Mouse (Mus musculus): Measurements from ENCODE around the gene Il17d. TPM values are rescaled to one million over a fixed set of nuclear protein-coding genes. Genes with fewer than 3 reads are reported as not detected.

Il17d gene
- 29.5 and 31.7 TPM in 2 replicates for polyA plus RNA-seq (2012; rRNA removed)

DNA sequence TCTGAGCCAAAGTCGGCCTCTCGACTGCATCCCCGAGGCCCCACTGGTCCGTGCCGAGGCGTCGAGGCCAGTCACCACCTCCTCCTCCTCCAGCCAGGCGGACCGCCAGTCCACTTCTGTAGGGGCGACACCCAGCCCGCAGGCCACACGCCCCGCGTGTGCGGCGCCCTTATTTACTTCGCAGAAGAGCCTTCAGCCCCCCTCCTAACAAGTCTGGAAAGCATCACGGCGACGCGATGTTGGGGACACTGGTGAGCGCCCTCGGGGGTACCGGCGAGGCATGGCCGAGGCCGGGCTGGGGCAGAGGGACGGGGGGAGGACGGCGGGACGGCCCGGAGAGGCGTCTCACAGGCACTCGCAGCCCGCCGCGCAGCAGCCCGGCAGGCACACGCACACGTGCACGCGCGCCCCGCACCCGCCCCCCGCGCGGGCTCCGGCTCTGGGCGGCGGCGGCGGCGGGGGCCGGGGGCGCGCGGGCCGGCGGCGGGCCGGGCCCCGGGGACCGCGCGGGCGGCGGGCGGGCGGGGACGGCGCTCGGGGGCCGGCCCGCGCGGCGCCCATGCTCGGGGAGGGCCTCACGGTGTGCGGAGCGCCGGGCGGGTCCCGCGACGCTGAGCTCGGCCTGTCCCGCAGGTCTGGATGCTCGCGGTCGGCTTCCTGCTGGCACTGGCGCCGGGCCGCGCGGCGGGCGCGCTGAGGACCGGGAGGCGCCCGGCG is at the start of gene Il17d:
Il17d (plus strand) TSS at position 107 of the 717 bp plus-strand sequence.
- no peak for DNase-seq (ENCODE audit: extremely low spot score in 1 of 2, low spot score in 1 of 2)

DNA sequence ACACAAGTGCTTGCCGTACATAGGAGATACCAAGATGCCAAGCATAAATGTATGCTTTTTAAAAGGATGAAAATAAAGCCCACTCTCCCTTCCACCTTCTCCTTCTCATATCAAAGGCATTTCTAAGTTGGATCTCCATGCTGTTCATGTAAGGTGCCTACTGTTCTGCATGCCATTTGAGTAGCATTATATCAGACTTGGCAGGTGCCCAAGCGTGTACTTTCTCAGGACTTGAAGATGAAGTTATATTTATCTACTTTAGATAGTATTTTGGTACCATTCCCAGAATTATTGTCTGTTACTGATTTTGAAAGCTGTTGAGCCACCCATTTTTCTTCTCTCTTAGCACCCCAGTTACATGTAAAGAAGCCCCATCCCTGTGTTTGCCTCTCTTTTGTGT is 49.5 kb upstream of the Il17d start:
- peak; percentile 76 to 80 for DNase-seq (ENCODE audit: extremely low spot score in 1 of 2, low spot score in 1 of 2)

DNA sequence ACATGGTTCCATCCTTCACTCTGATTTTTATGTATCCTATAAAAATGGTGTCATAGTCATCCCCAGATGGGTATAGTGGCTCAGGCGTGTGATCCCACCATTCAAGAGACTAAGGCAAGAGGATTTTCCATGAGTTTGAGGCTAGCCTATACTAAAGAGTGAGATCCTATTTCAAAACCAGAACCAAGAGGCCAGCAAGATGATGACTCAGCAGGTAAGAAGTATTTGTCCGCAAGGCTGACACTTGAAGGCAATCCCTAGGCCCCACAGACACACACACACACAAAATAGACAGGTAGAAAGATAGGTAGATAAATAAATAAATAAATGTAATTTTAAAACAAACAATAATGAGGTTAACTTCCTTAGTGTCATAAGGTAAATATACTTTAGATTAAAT is 42.3 kb upstream of the Il17d start:
- no peak for DNase-seq (ENCODE audit: extremely low spot score in 1 of 2, low spot score in 1 of 2)

DNA sequence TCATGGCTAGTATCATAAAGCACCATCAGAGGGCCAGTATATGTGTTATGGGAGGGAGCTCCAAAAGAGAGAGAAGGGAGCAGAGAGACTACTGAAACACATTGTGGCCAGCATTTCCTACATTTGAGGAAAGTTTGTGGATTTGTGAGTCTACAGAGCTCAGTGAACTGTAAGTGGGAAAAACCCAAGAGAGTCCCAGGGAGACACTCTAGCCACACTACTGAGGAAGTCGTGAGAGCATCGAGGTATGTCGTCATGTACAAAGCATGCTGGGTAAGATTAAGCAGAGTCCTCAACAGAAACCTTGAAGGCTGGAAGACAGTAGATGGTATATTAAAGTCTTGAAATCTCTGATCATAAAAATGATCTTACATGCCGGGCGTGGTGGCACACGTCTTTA is 40.4 kb upstream of the Il17d start:
- no peak for DNase-seq (ENCODE audit: extremely low spot score in 1 of 2, low spot score in 1 of 2)

DNA sequence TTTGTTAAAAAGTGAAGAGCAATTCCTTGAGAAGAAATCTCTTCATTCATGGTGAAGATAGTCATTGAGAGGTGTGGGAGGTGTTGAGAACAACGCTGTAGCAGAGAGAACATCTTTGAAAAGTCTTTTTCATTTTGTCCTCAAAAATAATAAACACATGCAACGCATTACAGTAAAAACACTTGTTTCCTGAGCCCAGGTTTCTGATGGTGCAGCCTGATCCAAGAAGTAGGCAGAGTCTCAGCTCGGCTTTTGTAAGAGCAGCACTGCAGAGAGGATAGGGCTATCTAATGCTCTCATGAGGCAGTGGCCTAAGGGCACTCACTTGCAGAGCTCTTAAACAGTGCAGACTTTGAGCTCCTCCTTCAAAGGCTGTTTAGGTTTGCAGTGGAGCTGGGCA is 34.9 kb upstream of the Il17d start:
- peak in 1 of 2 experiments; percentile 27 for DNase-seq (ENCODE audit: extremely low spot score in 1 of 2, low spot score in 1 of 2)

DNA sequence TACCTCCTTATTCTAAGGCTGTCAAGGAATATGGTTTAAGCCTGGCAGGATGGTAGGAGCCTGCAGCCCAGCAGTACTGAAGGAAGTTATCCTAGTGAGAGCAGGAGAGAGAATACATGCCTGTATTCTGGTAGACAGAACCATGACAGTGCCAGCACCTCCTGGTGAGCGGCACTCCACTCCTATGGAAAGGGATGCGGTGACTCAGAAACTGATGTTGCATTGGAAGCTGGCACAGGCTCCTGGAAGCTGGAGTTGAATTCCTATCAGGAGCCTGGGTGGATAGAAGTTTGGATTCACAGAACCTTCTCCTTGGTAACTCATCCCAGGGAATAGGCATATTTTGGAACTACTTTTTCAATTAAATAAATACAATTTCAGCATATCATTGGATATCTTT is 30.7 kb upstream of the Il17d start:
- peak in 1 of 2 experiments; percentile 31 for DNase-seq (ENCODE audit: extremely low spot score in 1 of 2, low spot score in 1 of 2)

DNA sequence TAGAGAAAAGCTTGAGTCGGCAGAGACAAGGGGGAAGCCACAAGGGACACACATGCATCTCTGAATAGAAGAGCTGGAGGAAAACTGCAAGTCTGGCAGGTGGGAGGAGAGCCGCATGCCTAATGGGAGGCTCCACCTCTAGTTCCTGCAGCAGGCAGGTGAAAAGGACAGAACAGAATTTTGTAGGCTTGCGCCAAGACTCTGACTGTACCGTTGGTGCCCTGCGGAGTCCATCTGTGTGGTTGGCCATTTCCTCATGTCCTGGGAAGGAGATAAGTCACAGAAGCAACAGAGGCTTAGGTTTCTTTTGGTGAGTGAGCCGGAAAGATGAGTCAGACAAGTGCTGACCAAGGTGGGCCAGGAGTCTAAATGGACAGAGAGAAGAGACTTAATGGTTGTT is 20.8 kb upstream of the Il17d start:
- no peak for DNase-seq (ENCODE audit: extremely low spot score in 1 of 2, low spot score in 1 of 2)

DNA sequence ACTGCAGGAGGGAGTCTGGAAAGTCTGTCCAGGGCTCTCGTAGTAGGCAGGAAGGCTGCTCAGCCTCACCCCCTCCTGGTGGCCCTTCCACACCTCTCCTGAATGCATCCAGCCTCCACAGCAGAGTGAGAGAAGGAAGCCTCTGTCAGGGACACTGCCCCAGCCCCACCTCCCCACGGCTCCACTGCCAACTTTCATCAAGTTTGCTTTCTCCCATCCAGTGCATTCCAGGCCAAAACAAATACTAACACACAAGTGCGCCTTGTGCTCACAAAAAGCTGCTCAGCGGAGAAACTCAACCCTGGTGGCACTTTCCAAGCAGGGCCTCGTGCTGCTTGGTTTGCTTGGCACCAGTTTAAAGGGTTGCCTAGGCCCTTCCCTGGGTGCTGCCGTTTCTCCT is 15.0 kb upstream of the Il17d start:
- DNase-seq (ENCODE audit: extremely low spot score in 1 of 2, low spot score in 1 of 2) = peak in 1 of 2 experiments; percentile 45

DNA sequence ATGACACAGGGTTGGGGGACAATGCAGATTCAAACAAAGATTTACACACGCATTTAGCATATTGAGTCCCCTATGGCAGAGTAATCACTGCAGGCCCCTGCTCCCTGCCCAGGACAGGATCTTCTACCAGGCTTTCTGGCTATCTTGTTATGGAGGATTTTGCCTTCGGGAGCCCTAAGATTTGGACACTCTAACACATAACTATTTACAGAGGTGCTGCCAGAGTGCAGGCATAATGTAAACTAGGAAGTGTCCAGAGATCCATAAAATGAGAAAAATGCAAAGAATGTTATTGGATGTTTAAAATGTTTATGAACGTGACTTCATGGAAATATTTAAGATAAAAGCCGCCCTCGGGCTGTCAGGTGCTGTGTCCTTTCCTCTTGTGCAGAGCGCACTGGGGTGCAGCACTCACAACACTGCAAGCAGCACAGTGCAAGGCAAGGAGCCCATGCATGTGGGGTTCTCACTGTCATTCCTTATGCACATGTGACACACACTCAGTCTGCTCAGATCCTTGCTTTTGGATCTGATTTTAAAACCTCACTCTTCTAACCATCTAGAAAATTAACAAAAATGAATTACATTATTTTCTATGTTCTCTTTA is 9.3 kb upstream of the Il17d start:
- DNase-seq (ENCODE audit: extremely low spot score in 1 of 2, low spot score in 1 of 2) = no peak

DNA sequence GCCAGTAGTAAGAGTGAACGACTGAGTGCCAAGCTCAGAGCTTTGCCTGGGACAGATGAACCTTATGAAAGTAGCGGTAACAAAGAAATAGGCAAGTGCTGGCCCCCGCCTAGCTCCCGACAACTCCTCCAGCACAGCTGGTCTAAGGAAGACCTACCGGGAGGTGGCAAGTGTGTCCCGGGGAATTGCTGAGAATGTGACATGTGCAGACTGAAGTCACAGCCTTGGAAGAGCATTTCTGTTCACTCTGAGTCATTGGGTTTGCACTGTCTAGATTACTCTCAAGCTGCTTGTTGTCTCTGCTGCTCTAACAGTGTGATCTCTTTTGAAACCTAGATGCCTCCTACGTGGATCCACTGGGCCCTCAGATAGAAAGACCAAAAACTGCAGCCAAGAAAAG is 7.6 kb upstream of the Il17d start:
- peak; percentile 76 to 79 for DNase-seq (ENCODE audit: extremely low spot score in 1 of 2, low spot score in 1 of 2)

DNA sequence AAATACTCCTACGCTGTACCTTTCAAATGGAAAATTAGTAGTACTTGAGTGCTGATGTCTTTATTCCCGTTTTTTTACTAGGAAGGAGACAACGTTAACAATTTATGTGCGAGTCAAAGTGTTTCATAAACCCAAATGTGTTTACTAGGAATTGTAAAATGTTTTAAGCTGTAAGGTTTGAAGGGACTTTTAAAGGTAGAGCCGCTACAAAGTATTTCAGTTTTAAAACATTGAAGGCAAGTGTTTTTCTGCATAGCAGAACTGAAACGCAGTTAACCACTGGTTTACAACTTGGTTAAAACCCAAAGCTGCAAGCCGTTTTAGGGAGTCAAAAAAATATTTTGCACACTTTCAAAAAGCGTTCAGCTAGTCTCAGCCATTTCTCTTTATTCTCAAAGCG is 815 bp upstream of the Il17d start:
- DNase-seq (ENCODE audit: extremely low spot score in 1 of 2, low spot score in 1 of 2) = no peak

DNA sequence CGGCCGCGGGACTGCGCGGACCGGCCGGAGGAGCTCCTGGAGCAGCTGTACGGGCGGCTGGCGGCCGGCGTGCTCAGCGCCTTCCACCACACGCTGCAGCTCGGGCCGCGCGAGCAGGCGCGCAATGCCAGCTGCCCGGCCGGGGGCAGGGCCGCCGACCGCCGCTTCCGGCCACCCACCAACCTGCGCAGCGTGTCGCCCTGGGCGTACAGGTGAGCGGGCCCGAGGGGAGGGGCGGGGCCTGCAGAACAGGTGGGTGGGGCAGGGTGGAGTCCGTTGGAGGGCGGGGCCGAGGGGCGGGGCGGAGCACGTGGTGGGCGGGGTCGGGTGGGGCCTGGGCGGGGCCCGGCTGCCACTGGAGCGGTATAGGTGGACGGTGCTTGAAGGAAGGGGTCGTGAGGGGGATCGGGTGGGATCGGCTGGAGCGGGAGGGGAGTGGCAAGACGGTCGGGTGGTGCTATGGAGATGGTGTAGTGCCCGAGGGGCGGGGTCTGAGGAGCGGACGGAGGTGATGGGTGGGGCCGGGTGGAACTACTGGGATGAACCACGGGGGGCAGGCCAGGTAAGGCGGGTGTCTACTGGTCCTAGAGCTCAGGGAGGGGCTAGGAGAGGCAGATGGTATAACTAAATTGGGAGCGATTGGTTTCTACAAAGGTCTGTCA is 942 bp downstream of the Il17d start:
- DNase-seq (ENCODE audit: extremely low spot score in 1 of 2, low spot score in 1 of 2) = peak; percentile 75 to 83

DNA sequence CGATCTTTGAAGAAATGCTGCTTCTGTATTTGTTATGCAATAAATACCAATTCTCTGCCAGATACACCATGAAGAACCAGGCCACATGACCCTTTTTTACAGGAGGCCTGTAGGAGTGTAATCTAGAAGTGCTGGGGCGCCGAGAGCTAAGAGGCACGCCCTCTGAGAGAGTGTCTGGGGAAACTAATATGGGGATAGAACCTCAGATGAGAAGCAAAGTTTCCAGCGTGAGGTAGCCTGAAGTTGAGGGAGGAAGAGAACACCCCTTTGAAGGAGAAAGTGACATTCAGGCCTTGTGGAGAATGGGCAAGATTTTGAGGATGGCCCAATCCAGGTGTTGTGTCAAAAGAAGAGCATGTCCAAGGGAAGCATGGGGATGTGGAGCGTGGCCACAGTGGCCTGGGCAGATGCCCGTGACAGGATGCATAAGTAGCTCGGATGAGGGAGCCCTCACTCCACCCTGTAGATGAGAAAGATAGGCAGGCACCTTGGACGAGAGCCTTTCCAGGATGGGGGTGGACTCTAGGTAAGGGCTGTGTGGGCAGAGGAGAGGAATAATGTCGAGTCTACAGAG is 1.6 kb downstream of the Il17d start:
- no peak for DNase-seq (ENCODE audit: extremely low spot score in 1 of 2, low spot score in 1 of 2)

DNA sequence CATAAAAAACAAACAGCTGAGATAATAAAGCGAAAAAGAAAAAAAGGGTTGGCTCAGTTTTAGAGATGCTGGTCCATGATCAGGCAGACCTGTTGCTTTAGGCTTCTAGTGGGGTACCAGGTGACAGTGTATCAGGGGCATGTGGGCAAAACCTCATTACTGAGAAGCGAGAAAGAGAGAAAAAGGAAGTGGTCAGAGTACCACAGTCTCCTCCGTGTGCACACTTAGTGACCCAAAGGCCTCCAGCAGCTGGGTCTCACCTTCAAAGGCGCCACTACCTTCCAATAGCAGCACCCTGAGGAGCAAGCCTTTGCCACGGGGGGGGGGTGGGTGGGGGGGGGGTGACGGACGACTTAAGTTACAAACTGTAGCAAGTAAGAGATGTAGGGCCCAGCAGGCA is 2.5 kb downstream of the Il17d start:
- no peak for DNase-seq (ENCODE audit: extremely low spot score in 1 of 2, low spot score in 1 of 2)

DNA sequence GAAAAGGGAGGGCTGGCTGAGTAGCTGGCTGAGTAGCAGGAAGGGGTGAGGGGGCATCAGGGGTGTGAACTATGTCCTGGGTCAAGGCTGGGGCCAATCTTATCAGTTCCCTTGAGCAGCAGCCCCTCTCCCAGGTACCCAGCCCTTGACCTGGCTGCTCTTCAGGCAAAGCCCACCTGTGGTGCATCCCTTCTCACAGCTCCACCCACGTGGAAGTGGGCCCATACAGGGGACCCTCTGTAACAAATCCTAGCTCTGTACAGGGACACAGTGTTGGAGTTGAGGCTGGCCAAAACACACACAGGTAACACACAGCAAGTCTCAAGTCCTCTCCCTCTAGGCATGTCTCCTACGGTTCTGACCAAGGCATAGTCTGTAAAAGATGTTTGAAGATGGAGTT is 3.0 kb downstream of the Il17d start:
- no peak for DNase-seq (ENCODE audit: extremely low spot score in 1 of 2, low spot score in 1 of 2)

DNA sequence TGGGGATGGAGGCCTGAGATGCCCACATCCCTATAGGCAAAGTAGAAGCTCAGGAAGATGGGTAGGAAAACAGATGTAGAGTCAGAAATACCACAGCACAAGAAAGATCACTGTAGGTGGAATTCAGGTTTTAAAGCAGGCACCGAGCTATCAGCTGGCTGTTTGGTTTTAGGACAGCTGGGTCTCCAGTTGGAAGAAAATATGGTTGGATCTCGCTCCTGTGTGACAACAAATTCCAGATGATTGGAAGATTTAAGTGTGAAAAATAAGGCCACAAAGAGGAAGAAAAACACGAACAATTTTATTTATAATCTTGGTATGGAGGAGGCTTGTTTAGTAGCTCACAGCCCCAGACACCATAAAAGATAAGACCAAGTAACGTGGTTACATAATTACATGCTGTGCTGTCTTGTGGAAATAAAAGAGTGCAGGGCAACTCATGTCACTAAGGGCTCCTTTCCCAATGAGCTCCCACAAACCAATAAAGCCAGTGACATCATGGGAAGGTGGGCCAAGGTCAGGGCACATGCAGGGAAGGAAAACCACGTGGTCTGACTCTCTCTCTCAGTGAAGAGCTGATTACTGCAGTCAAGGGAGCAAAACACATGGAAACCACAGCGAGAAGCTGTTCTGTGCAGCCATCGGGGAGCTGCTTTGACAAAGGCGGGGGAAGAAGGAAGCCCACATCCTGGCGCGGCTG is 4.7 kb downstream of the Il17d start:
- DNase-seq (ENCODE audit: extremely low spot score in 1 of 2, low spot score in 1 of 2) = peak in 1 of 2 experiments; percentile 76

DNA sequence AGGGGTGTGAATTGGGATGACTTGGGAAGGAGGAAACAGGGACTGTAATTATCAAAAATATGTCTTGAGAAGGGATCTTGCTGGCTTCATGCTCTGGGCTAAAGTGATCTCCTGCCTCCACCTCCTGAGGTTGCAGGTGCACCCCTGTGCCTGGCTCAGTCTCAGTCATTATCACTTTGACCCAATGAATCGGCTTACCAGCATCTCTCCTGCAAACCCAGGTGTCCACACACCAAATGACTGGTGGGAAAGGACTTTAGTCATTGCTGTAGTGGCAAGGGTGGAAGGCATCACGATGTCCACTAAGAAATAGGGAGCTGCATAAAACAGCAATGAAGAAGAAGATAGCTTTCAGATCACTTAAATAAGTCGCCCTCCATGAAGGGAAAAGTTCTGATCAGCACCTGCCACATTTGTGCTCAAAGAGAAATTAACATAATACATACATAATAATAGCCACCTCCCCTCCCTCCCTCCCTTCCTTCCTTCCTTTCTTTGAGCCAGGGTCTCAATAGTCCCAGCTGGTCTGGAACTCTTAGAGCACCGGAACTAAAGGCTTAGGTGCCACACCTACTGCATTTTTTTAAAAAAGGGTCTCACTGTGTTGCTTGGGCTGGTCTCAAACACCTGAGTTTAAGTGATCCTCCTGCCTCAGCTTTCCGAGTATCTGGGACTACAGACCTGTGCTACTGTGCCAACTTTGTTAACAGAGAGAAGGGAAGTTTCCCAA is 5.4 kb downstream of the Il17d start:
- no peak for DNase-seq (ENCODE audit: extremely low spot score in 1 of 2, low spot score in 1 of 2)

DNA sequence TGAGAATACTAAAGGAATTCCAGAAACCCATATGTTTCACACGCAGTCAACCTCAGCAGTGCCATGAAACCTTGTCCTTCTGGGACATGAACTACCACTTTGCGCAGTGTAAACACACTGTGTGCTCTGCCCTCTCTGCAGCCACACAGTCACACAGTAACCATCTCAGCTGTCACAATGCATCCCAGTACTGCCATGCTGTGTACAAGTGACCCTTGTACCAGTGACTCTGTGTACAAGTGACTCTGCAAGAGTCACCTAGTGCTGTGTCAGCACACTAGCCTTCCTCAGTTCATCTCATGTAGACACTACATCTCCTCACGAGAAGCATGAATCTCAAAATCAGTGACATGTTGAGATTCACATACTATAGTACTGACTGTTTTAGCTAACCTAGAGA is 8.0 kb downstream of the Il17d start:
- no peak for DNase-seq (ENCODE audit: extremely low spot score in 1 of 2, low spot score in 1 of 2)

DNA sequence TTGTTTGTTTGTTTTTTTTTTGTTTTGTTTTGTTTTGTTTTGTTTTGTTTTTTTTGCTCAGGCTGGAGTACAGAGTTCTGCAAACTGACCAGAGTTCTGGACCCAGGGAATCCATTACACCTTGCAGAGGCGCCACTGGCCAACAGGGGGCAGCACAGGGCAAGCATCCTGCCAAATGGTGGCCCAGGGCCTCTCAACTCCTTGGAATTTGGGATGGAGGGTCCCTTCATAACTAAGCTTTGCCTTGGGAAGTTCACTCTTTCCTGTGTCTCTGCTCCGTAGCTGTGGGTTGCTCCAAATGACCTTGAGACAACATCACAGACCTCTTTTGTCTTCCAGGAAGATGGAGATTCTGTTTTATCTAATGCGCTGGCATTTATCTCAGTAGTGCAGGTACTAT is 8.6 kb downstream of the Il17d start:
- DNase-seq (ENCODE audit: extremely low spot score in 1 of 2, low spot score in 1 of 2) = peak in 1 of 2 experiments; percentile 66

DNA sequence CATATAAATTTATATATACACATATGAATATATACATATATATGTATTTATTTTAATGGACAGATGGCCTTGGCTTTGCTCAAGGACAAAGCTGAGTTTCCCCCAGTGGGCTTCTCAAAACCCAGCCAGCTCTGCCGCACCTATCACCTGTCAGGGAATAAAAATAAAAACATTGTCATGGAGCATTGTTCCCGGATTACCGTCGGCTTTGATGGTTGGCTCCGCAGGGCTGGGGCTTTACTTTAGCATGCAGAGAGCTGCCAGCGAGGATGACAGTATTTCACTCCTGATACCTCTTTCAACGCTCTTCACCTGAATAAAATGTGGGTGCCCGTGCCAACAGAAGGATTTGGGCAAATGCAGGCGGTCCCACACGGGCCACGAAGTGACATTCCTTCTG is 9.3 kb downstream of the Il17d start:
- DNase-seq (ENCODE audit: extremely low spot score in 1 of 2, low spot score in 1 of 2) = no peak
